Mouse (Mus musculus): ENCODE measurements at regions not wholly inside any gene's neighbourhood (a gene's known extent, or its start where the extent isn't known, plus 50 kb on each side); places are given as distances from the start of the nearest gene placed in this dataset.

- DNase-seq, result no peak
Measured at GRCm38 (mm10) chr11:56932766-56933165, 78.4 kb upstream of the Gria1 start.

- no peak for DNase-seq
Measured at GRCm38 (mm10) chr11:56952357-56952756, 58.8 kb upstream of the Gria1 start.

GRCm38 (mm10) chr11:56957824-56958223 lies 53.4 kb upstream of the Gria1 start:
- DNase-seq, result no peak

Measured in cerebellum, postnatal 36 days (tissue).